15 mouse cellular contexts compared by ENCODE assay signal in the genomic region with DNA sequence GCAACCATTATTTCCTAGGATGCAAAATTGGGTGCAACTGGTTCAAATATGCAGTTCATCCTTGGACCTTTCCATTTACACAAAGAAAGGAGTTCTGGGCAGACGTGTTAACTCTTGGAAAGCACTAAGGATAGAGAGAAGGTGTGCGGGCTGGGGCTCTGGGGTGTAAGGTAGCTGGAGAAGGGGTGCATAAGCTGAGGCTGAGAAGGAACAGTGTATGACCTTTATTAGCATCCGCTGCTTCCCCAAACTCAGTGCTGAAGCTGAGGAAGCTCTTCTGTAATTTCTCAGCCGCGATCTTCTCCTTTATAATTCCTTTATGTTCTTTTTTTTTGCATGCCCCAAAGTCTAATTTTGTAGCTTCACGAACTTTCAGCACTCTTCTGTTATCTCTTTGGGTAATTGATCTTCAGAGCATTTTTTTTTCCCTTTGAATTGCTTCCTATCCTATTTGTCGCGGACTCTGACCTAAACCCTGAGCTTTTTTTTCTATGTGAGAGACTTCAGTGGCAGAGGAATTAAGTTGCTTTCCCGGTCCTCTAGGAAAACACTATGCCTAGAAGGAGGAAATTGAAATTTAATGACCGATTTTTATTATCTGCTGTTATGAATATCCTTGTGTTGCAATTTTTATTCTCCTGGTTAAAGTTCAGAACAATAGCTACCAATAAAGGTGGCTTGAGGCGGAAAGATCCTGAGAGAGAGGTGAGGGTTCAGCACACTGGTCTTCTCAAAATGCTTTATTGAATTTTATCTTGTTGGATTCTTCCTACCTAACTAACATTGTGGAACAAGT.
"Had no signal": no experiment of that assay in that cellular context is flagged by ENCODE, and none has a peak within 500 bp of the region (broad histone marks: within the 10 kb centered on the region; RNA-seq: fewer than 3 reads in every experiment).

No protein-coding gene starts in this region.

- H3K27me3 ChIP-seq: neural tube, embryonic 15.5 days; stomach, embryonic 15.5 days had no signal

- H3K9ac ChIP-seq: neural tube, embryonic 15.5 days; stomach, embryonic 15.5 days had no signal

- H3K4me2 ChIP-seq: neural tube, embryonic 15.5 days; stomach, embryonic 15.5 days had no signal

- H3K9me3 ChIP-seq: stomach, embryonic 15.5 days had no signal

- H3K27ac ChIP-seq: neural tube, embryonic 15.5 days; stomach, embryonic 15.5 days; stomach, postnatal 0 days had no signal

- DNase-seq: retina, postnatal 1 day; right cerebral cortex, adult 18-20 months; right cerebral cortex, postnatal 14 days; right cerebral cortex, postnatal 25 days; right cerebral cortex, postnatal 4 days; spleen, adult 18-20 months; thymus, adult 18-20 months; thymus, adult 2 months; thymus, postnatal 14 days; thymus, postnatal 25 days; thymus, postnatal 36 days; thymus, postnatal 4 days had no signal

- H3K4me1 ChIP-seq: stomach, embryonic 15.5 days had no signal

- H3K36me3 ChIP-seq: neural tube, embryonic 15.5 days; stomach, embryonic 15.5 days had no signal

- H3K4me3 ChIP-seq: neural tube, embryonic 15.5 days; stomach, embryonic 15.5 days had no signal
